Mouse (Mus musculus) kidney, postnatal 4 days (tissue): ENCODE measurements around the gene Efna5.

Experiments
- DNase-seq, 2 experiments: peaks; one replicate each; pipeline ENCODE4 v3.0.0; 2021; ENCODE audit warnings: mixed read lengths in 2 of 2

Gene Efna5

DNA sequence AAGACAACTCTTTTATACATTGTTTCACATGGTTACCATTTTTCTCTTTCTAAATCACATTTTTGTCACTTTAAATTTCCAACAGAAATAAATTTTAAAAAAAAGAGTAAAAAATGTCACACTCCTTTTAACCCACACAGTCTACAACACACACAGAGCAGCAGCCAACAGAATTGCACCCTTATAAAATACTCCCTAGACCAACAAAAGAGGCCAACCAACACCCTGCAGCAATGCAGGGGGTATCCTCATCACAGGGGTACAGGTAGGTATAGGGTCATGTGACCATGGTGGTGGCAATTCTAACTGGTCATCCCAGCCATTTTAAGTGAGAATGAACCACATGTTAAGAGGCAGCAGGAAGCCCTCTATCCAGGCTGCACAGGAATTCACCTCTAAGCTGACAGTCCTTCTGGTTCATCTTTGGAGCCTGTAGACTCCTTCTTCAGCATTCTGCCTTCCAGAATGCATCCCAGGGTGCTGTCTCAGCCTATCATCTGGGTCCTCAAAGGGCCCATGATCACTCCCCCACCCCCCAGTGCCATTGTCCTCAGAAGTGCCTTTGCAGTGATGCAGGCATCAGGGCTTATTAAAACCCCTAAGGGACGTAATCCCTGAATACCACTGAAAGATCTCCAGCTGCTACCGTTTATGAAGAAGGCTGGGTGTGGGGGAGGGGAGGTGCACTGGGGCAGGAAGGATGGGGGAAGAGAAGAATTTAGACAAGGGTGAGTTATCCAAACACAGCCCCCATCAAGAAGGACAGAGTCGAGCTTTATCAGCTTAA is 28.1 kb downstream of the Efna5 start:
- DNase-seq, result peak; percentile 68 to 73

DNA sequence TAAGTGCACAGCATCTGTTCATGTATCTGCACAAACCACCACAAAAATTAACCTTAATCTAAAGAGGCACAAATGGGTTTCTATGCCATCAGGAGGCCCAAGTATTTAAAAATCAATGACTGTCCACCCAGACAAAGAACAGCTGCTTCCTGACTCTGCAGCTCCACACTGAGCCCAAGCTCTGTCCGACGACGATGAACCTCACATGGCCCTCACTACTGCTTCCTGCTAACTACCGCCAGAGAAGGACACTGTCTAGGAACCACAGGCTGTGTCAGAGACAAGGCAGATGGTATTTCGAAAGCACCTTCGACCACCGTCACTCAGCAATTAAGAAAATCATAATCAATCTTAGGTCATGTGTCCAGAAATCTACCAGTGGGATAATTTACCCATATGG is 29.8 kb downstream of the Efna5 start:
- DNase-seq, result peak in 1 of 2 experiments; percentile 24

DNA sequence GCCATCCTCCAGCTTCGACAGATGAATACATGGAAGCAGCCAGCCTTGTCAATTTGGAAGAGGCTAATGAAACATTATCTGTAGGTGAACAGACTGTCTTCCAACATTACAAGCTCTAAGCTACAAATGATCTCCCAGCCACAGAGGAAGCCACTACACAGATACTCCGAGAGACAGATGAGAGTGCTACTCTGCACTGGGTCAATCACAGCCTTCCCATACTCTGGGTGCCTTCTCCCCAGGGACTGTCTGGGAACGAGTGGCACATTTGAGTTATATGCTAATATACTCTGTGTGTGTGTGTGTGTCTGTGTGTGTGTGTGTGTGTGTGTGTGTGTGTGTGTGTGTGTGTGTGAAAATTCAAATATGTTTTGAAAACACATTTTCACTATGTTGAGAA is 30.5 kb downstream of the Efna5 start:
- DNase-seq, result no peak

DNA sequence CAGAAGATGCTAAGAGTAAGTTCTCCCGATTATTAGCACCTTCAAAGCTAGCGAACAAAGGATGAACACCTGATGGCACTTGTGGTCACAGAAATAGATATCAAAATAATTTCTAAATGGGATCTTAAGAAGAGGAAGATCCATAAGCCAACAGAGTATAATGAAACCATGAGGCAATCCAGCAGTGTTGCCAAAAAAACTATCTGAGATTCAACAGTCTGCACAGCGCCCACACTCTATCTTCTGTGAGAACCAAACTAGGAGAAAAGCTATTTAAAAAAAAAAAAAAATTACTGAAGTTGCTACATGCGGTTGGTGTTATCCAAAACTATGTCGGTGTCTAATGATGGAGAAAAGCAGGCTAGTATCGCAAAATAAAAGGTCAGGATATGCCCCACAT is 31.4 kb downstream of the Efna5 start:
- DNase-seq, result no peak

DNA sequence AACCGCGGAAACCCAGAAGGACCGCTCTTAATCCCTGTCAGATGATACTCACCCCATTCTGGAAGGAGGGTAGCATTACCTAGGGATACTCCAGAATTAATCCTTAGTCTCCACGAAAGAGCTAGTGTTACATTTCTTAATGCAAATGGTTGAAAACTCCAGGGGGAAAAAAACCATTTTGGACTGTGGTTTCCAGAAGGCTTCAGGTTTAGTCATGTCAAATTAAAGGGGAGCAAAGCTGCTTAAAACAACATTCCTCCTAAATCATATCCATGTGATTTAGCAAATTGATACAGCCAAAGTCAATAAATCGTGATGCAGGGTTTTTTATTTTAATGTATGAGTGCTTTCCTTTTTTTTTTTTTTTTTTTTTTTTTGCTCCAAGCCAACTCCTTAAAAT is 35.5 kb downstream of the Efna5 start:
- DNase-seq, result no peak

DNA sequence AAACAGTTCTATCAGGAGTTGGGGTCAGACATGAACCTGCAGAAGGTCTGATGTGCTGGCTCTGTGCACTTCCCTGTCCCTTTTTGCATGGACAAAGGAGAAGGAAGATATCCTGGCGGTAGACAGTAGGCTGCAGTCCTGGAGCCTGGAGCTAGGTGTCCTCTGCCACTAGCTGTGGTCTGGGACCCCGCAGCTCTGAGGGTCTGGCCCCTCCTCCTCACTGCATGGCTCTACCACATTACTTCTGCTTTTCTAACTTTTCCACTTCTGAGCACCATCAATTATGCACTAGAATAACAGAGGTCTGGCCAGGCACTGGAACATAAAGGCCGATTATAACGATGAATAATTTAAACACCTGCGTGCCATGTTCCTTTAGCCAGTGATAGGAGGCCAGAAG is 36.8 kb downstream of the Efna5 start:
- no peak for DNase-seq

DNA sequence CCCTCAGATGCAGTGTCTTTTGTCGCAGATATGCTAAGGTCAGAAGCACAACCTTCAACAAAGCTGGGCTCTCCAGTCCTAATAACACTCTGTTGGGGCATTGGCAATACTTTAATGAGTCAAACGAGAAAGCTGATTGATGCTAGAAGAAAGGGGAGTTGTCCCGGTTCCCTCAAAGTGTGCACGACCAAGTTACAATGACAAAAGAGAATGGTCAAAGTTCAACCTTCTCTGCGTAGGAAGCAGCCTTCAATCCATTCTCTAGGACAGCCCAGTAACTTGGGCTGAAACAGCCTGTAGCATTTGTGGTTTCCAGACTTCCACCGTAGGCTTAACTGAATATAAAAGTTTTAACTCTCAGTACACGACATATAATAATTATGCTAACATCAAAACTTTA is 43.8 kb downstream of the Efna5 start:
- DNase-seq, result no peak

DNA sequence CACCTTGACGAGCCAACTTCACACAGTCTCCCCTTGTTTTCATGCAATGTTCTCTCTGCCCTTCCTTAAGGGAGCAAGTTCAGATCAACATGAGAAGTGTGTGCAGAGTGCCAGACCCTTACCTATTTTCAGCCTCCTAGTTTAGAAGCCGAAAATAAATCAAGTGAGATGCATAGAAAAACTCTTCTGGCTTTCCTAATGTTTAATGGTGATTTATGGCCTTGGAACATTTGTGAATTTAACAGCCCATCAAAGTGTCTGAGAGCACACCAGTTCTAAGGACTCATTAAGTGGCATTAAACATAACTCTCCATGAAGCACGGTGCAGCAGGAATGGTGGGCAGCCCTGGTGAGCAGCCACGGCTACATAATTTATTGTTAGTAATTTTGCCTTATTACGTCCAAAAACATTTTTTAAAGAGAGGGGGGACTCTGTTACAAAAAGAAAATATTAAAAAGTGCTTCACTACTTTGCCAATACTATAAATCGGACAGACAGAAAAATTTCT is 44.5 kb downstream of the Efna5 start:
- no peak for DNase-seq

DNA sequence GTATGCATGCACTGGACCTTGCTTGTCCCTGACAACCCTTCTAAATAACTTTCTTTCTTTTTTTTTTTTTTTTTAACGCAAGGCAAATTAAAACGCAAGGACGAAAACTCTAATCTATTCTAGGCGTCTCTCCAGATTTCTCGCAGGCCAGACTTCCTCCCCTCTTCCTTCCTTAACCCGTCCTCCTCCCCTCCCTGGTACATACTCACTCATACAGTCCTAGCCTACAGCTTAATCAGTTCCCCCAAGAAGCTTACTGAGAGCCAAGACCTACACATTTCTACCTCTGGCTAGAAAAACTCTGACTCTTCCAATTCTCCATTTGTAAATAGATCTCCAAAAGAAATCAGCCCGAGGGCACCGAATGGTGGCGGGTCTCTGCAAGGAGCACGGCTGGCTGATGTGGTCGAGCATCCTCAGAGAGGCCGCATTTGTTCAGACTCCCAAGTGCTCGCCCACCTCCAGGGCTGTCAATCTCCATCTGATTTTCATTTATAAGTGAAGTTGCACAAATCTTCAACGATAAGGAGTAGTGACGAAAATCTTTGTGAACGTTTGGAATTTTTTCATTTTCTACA is 48.5 kb downstream of the Efna5 start:
- no peak for DNase-seq

DNA sequence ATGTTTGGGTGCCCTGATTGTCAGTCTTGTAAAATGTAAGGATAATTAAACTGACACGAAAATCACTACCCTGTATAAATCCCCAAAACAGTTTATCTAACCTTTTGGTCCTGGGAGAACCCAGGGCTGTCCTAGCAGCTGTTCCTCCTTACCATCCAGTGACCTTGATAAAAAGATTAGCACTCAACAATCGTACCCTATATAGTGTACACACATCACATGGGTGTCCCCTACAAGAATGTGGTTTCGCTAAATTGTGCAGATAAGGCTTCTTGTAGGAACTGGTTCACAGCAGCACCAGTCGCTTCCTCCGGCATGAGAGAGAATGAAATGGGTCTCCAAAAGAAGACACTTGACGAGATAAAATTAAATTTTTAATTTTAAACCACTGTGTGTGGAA is 53.6 kb downstream of the Efna5 start:
- no peak for DNase-seq

DNA sequence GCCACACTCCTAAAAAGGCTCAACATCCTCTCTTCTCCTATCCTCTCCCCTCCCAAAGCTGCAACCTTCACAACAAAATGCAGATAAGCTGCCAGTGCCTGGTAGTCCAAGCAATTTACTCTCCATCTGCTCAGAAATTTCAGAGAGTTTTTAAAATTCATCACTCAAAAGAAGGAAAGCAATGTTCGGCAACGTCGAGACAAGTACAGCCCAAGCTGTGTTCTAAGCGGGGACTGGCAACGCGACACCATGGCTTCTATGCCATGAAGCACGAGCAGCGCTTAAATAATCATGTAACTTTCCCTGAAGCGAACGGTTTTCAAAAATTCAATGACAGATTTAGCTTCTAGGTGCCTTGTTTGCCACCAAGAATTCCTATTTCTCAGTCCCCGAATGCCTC is 59.9 kb downstream of the Efna5 start:
- no peak for DNase-seq

DNA sequence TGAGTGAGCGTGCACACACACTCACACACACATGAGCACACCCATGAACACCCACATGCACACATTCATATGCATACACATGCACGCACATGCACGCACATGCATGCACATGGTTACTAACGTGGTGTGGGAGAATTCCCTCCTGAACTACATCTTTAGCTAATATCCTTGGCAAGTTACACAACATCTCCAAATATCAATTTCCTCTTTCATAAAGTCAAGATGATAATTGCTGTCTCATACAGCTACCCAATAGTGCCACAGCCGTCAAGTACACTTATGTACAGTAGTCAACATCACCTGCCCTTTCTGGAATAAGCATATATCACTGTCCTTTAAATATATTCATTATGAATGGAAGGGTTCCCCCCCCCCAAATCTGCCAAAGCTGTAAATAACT is 61.2 kb downstream of the Efna5 start:
- no peak for DNase-seq

DNA sequence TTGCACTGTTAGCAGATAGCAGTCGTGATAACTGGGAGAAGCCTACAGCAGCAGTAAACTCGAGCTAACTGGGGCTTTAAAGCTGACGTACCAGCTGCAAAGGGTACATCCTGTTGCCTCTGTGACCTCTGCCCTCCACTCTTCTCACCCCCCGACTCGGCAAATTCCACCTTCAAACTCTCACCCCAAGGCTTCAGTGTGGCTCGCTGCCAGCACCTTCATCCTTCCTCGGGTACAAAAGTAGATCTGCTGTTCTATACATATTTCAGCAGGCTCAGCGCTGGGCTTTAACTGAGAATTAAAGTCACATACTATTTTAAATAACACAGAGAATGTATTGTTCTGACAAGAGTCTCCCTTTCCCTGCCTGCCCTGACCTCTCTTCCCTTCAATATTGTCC is 62.3 kb downstream of the Efna5 start:
- DNase-seq, result peak; percentile 12 to 37

DNA sequence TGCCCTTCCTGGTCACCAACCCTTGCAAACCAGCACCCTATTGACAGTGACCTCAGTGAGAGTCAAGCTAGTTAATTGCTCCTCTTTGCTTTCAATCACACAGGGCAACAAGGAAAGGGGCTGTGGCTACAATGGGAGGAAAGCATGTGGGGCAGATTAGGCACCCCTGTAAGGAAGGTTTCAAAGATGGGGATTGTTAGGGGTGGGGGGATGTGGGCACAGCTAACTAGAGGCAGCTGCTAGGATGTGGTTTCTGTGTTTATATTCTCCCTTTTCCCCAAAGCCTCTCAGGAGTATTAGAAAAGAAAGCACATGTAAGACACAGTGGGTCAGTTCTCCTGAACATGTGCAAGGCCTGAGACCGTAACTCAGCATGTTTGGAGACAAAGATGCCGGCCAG is 62.8 kb downstream of the Efna5 start:
- no peak for DNase-seq

DNA sequence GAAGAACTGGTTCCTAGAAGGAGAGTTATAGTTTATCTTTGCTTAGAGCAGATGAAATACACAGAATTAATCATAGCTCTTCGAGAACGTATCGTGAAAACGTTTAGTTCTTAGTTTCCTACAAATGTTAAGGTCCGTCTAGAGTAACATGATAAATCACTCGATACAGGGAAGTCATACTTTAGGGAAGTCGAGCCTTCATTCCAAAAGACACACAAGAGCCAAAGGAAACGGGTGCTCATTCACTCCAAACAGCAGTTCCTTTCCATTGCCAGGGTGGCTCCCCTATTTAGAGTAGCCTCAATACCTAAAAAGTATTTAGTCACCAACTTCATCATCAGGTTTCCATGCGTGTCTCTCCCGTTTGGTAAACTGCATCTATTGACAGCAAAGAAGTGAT is 64.2 kb downstream of the Efna5 start:
- no peak for DNase-seq

DNA sequence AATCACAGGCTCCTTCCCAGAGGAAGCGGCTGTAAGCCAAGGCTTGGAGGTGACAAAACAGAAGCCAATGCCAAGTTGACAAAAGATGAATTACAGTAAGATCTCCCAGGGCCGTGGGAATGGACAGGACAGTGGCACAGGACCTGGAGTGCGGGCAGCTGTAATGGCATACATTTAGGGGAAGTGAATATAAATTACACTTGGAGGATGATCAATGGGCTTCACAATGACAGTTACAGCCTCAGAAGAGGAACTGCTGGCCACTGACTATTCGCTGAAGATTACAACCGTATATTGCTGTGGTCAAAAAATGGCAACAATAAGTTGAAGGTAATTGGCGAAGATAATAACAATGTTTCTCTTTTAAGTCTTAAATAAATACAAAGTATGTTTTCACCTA is 67.7 kb downstream of the Efna5 start:
- no peak for DNase-seq

DNA sequence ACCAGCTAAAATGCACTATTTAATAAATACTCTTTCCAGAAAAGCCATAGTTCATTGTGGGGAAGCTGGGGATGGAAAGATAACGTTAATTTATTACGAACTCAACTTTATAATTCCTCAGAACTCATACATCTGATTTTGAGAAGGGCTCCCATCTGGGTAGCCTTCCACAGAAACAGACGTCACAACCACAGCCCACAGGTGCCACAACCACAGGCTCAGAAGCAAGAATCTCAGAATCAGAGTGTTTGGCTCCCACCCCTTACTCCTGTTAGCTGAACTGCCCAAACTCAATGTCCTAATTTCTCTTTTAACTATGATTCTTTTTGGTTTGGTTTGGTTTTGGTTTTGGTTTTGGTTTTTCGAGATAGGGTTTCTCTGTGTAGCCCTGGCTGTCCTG is 73.2 kb downstream of the Efna5 start:
- no peak for DNase-seq

DNA sequence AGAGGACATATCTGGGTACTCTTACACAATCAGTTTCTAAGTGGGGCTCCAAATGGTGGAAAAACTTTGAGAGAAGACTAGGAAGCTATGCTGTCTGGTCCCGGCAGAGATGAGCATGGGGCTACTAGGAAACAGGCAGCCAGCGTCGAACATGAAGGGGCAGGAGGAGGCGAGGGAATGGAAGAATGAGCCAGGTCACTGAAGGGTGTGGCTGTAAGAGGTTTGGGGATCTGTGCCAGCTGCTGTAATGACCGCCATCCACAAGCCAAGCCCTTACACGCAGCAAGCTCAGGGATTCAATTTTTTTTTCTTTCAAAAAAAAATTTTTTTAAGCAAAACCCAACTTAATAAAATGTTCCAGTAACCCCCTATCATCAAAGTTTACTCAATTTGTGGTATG is 74.5 kb downstream of the Efna5 start:
- DNase-seq, result no peak

DNA sequence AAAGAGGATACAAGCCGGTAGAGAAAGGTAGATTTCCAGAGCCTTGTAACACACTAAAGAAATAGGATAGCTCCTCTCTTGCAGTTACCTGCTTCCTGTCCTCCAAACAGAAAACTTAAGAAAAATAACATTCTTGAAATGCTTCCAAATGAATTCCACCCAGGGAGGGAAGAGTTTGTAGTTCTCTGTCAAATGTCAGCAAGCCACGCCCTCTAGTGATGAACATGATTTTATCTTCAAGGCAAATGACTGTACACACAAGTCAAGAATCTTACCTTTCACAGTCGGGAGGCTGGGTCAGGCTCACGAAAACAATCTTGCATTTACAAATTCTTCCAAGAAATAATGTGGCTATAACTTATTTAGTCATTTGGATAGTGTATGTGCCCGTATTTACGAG is 78.4 kb downstream of the Efna5 start:
- DNase-seq, result no peak

DNA sequence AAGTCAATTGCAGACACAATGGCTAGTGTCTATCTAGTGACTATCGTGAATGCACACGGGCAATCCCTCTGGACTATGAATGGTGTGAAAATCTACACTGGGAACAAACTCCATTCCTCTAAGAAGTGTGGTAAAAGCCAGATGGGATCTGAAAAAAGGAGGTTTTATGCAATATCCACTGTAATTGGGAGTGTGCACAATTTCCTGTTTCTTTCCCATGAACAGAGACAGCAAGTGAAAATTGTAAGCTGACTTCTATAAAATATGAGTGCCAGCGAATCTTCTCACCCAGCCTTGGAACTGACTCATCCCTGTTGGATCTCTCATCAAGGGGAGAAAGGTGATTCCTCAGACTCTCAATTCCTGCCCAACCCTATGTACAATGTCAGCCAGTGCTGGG is 83.8 kb downstream of the Efna5 start:
- no peak for DNase-seq

DNA sequence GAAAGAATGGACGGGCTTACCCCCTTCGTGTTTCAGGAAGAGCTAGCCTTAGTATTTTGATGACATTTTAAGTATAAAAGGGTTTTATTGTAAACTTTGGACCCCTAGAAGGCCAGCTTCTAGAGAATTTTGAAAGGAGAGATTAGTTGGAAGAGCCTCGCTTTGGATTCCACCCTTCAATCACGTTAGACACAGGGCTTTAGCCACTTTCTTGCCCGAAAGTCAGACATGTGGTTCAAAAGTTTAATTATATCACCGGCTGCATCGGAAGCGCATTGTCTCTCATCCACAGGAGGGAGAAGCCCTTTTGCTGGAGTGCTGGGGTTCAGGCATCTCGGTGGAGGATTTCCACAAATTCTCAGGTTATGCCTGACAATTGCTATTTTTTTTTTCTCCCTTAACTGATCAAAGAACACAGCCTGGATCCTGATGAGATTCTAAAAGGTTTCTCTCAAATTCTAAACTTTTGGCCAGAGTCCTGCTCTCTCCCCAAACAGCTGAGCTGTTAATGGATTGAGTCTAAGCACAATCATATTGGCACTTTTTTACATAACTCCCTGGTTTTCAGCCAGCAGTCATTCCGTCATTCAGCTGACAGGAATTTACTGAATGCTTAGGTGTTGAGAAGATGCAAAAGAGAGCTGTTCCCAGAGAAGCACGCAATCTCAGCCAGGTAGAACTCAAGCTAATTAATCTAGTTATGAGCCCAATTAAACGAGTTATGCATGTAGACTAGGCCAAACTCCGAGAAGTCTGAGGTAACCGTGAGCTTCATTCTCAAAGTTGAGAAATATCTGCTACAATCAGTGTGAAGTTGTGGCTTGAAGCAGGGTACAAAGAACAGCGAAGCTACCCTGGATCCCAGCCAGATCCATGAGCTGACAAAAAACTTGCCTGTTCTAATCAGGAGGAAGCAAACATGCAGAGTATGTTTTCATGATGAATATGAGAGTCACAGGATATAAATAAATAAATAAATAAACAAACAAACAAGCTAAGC is 91.5 kb downstream of the Efna5 start:
- DNase-seq, result no peak

DNA sequence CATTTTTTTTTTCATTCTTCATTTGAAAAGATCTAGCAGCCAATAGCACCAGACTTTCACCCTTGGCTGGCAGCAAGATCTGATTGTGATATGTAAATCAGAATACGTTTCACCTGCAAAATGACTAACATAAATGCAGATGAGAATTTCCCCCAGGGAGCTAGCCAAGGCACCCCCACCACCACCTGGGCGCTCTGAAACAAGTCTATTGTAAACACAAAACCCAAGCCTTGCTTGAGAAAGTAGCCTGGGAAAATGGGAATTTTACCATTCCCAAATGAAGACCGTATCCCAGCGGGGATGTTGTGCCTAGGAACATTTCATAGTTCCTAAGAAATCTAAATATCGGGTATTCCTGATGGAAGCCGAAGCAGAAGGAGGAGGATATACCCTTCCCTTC is 92.3 kb downstream of the Efna5 start:
- no peak for DNase-seq

DNA sequence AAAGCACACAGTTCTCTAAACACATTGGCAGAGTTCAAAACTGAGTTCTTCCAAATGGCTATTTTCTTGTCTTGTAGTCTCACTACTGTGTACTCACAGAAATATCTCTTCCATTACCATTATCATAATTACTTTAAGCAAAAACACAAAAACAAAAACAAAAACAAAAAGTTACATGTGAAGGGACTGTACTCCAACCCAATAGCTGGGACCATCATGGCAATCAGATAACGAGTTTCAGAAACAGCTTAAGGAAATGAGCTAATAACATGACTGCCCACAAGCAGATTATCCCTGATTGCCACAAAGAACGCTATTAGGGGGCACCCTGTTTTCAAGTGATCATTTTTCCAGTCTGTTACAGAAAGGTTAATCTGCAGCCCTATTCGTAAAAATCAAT is 93.3 kb downstream of the Efna5 start:
- no peak for DNase-seq

DNA sequence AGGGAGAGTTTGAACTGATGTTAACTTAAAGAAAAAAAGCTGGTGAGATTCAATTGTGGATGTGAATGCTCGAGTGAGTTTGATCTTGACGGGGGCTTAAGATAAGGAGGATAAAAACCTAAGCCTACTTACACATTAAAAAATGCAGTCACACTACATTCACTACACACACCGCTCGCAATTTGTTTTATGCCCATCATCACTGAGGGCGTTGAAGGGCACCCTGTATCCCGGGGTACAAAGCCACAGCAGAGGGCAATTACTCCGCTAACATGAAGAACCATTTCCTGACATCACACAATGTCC is 94.6 kb downstream of the Efna5 start:
- no peak for DNase-seq
